Mouse (Mus musculus) cerebellum, adult 2 months (tissue): Measurements from ENCODE around the gene Nwd2. TPM values are rescaled to one million over a fixed set of nuclear protein-coding genes. Genes with fewer than 3 reads are reported as not detected.

Experiments
- DNase-seq, 2 experiments: peaks; one replicate each; pipeline ENCODE4 v3.0.0; 2021
- H3K27ac ChIP-seq: fragments of 200-500 bp; 2 replicates; pipeline ENCODE4 v1.5.1; 2012; ENCODE audit warnings: low read length, control low read depth, inconsistent platforms; ENCODE audit not compliant: insufficient read depth
- H3K27me3 ChIP-seq: fragments of 200-500 bp; 2 replicates; pipeline ENCODE4 v1.6.1; 2012; ENCODE audit warnings: inconsistent platforms, mild to moderate bottlenecking, low read length, moderate library complexity; ENCODE audit not compliant: control insufficient read depth, insufficient read depth
- H3K4me1 ChIP-seq: fragments of 200-500 bp; 2 replicates; pipeline ENCODE4 v1.6.1; 2011; ENCODE audit warnings: low read length; ENCODE audit not compliant: control insufficient read depth, insufficient read depth
- H3K4me3 ChIP-seq: fragments of 200-500 bp; replicated peaks from 2 replicates; pipeline ENCODE3; 2011; ENCODE audit warnings: mild to moderate bottlenecking, low read depth, low read length, control low read depth; ENCODE audit not compliant: insufficient read depth
- CTCF ChIP-seq: fragments of 200-500 bp; IDR thresholded peaks from 2 replicates; pipeline ENCODE4 v1.5.1; 2011; ENCODE audit warnings: low read depth, mild to moderate bottlenecking, control low read depth, low read length, moderate library complexity, borderline replicate concordance; ENCODE audit not compliant: insufficient read depth
- POLR2A ChIP-seq: fragments of 200-500 bp; IDR thresholded peaks from 2 replicates; pipeline ENCODE4 v1.6.1; 2011; ENCODE audit warnings: low read length, control low read depth, borderline replicate concordance; ENCODE audit not compliant: insufficient read depth
- WGBS: fragments of 180-500 bp; shearing (Covaris S2); methylation state at CpG from one replicate; pipeline ENCODE4 v1.1.7; 2018; 5-methylcytosine and 5-hydroxymethylcytosine counted together
- polyA plus RNA-seq: library from polyadenylated mRNA; depleted of rRNA; stranded (reverse); fragments of >200 nt; gene quantifications from 2 replicates; pipeline ENCODE4 v1.2.3, GENCODE M21; 2012; rRNA removed

Gene Nwd2
- polyA plus RNA-seq, 1 experiment: 5.2 TPM

DNA sequence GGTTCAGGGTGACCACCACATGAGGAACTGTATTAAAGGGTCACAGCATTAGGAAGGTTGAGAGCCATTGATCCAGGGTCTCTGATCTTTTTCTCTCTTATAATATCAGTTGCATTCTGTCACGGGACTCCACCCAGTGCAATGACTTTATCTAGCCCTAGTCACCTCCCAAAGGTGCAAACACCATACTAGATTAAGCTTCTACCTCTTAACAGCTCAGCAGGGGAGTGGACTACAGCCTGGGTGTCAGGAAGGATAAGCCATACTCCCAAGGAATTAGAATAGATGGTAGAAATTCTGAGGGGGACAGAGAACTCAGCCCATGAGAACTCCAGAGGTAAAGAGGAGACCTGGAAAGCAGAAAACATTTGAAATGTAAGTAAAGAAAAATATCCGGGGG is 188.9 kb downstream of the Nwd2 start:
- Histone ChIP-seq H3K4me1 (no peaks in the 10 kb centered on the region), H3K27ac (no peak overlapping the region), H3K27me3 (no peaks in the 10 kb centered on the region), H3K4me3 (no peak overlapping the region)
- WGBS: 95% methylated on average over 2 of the region's 2 CpGs
- TF ChIP-seq CTCF (no peak), POLR2A (no peak)
- DNase-seq: no peak

DNA sequence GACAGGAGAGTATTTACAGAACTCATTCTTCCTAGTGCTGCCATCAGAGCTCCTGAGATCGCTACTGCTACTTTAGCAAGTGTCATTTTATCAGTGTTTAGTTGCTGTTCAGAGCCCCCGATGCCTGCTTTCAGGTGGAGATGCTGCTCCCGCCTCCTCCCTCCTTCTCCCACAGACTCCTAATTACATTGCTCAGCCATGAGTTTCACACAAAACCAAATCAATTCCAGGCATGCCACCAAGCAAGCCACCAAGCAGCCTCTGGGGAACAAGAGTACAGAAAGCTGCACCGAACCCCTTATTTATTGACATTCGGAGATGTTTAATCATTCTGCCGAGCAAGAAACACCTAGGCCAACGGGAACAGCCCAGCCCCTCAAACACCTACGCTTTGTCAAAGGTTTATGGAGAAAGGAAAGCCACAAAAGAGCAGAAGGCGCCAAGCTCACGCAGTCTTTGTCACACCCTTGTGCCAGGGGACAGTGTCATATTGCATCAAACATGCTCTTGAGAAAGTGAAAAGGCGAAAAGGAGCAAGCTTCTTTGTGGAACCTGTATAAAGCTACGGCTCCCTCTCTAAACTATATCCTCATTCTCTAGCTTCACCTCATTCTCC is 191.0 kb downstream of the Nwd2 start:
- Histone ChIP-seq H3K27me3 (no peaks in the 10 kb centered on the region), H3K4me3 (no peak overlapping the region), H3K4me1 (no peaks in the 10 kb centered on the region), H3K27ac (no peak overlapping the region)
- no peak for DNase-seq
- TF ChIP-seq CTCF (no peak), POLR2A (no peak)
- WGBS: 80% methylated on average over 12 of the region's 12 CpGs

DNA sequence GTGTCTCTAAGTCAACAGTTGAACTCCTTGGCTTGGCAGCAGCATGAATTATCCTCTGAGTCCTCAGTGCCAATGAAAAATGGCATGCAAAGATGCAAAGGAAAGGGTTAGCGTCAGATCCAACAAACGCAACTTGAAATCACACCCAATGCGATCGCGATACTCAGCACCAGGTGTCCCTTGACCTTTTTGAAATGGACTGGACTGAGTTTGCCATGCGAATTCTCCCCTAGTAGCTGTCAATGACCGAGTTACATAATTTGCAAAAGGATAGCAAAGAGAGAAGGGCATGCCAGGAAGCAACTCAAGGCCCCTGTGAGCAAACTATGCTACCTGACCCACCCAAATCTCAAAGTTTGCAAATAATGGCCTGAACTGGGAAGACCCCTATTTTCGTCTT is 198.2 kb downstream of the Nwd2 start:
- Histone ChIP-seq H3K27ac (no peak overlapping the region), H3K4me1 (no peaks in the 10 kb centered on the region), H3K4me3 (no peak overlapping the region), H3K27me3 (no peaks in the 10 kb centered on the region)
- no peak for DNase-seq
- 91% methylated on average over 8 of the region's 8 CpGs for whole genome bisulfite sequencing
- TF ChIP-seq POLR2A (no peak), CTCF (no peak)

DNA sequence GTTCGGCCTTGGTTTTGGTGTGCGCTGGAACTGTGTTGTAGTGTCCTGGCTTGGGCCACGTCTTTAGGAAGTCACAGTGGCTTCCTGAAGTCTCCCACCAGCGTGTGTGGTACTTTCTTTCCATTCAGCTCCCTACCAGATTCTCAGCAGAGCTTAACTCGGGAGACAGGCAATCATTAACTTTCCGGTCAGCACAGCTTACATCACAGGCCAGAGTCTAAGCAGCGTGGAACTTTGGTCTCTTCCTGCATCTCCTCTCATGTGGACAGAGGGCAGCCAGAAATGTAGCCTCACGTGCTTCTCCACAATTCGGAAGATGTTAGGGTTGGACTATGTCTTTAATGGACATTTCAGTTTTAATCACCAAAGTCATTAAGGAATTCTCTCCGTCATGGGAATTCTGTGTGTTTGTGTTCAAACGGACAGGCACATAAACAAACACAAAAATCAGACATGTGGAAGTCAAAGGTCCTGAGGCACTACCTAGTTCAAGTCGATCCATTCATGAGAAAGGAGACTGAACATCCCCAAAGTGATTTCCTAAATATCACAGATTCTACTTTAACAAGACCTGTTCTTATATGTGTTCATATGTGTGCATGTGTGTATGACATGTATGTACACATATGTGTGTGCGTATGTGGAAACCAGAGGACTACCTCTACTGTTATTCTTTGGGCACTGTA is 198.8 kb downstream of the Nwd2 start:
- Histone ChIP-seq H3K4me1 (no peaks in the 10 kb centered on the region), H3K27ac (no peak overlapping the region), H3K27me3 (no peaks in the 10 kb centered on the region), H3K4me3 (no peak overlapping the region)
- no peak for DNase-seq
- 89% methylated on average over 13 of the region's 13 CpGs for whole genome bisulfite sequencing
- TF ChIP-seq CTCF: no peak
- no peak for TF ChIP-seq POLR2A

DNA sequence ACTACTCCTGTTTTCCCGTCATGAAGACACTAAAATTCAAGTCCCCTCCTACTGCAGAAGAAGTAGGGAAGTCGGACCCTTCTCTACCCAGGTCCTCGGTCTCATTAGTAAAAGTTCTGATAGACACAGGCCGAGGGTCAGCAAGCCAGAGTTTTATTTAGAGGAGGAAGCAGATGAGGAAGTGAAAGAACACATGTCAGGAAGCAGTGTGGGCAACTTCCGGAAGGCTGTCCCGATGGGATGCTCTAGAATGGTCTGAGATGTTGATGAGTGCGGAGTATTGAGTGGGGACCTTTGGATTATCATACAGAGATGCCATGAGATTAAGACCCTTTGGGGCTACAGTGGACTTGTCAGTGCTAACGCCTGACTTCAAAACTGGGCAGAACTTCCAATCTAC is 210.0 kb downstream of the Nwd2 start:
- Histone ChIP-seq H3K27me3 (no peaks in the 10 kb centered on the region), H3K4me1 (peaks cover 3% of the 10 kb centered on the region; the same call in 1 of the 2 replicates), H3K27ac (no peak overlapping the region), H3K4me3 (no peak overlapping the region)
- no peak for DNase-seq
- WGBS: 89% methylated on average over 8 of the region's 8 CpGs
- no peak for TF ChIP-seq POLR2A
- TF ChIP-seq CTCF: no peak

Other genes with a start within 250 kb of the Nwd2 start
- gene 0610040J01Rik, start 163.3 kb downstream of the Nwd2 start, polyA plus RNA-seq: 8.9 and 9.2 TPM in 2 replicates